In genomic region chr4:103702137-103702536, GRCm38 (mm10) we compare ENCODE assay signal across 10 mouse cellular contexts.
DNase-seq lines count a peak whose midpoint lies in the region; ATAC-seq lines count a peak whose summit lies in the region.
"Had no signal": no experiment of that assay in that cellular context is flagged by ENCODE, and none has a peak within 500 bp of the region (broad histone marks: within the 10 kb centered on the region; RNA-seq: fewer than 3 reads in every experiment).

No protein-coding gene starts in this region.

- no peak overlapping the region for H3K4me2 ChIP-seq in kidney, embryonic 16.5 days (replicated peaks; ENCODE audit: low read depth, low read length)
- no peak overlapping the region for H3K4me2 ChIP-seq in midbrain, embryonic 16.5 days (ENCODE audit: low read length)
- H3K4me2 ChIP-seq: limb, embryonic 12.5 days had no signal

- intact Hi-C loops in gastrocnemius, postnatal 36 days (cut with DNase I): no loop called here

- WGBS in kidney, embryonic 16.5 days: 39% methylated on average over 3 of the region's 3 CpGs
- WGBS in embryonic facial prominence, embryonic 10.5 days: 59% methylated on average over 3 of the region's 3 CpGs
- WGBS in midbrain, embryonic 16.5 days: 68% methylated on average over 3 of the region's 3 CpGs

- H3K27me3 ChIP-seq in kidney, embryonic 16.5 days (ENCODE audit: insufficient read depth, low read length): no peaks in the 10 kb centered on the region
- 0 out of 2 replicates have a peak, but pooled peaks cover 3% of the 10 kb centered on the region for H3K27me3 ChIP-seq in embryonic facial prominence, embryonic 10.5 days (replicated peaks; ENCODE audit: low read depth, poor library complexity, severe bottlenecking)
- no peaks in the 10 kb centered on the region for H3K27me3 ChIP-seq in midbrain, embryonic 16.5 days (ENCODE audit: control insufficient read depth, insufficient read depth, low read depth, low read length)

- no peak overlapping the region for H3K9ac ChIP-seq in kidney, embryonic 16.5 days (replicated peaks; ENCODE audit: low read length)
- H3K9ac ChIP-seq in midbrain, embryonic 16.5 days (ENCODE audit: low read depth, low read length): no peak overlapping the region
- H3K9ac ChIP-seq: limb, embryonic 12.5 days had no signal

- no peaks in the 10 kb centered on the region for H3K36me3 ChIP-seq in kidney, embryonic 16.5 days (ENCODE audit: insufficient read depth, low read length)
- H3K36me3 ChIP-seq in embryonic facial prominence, embryonic 10.5 days (replicated peaks): no peaks in the 10 kb centered on the region
- H3K36me3 ChIP-seq in midbrain, embryonic 16.5 days (ENCODE audit: control insufficient read depth, insufficient read depth, low read length): no peaks in the 10 kb centered on the region
- H3K36me3 ChIP-seq: limb, embryonic 12.5 days had no signal

- H3K4me1 ChIP-seq in kidney, embryonic 16.5 days (ENCODE audit: insufficient read depth, low read length): no peaks in the 10 kb centered on the region
- 0 out of 2 replicates have a peak, but pooled peaks cover 2% of the 10 kb centered on the region for H3K4me1 ChIP-seq in embryonic facial prominence, embryonic 10.5 days
- H3K4me1 ChIP-seq in midbrain, embryonic 16.5 days (ENCODE audit: control insufficient read depth, insufficient read depth, low read length): peaks cover 20% of the 10 kb centered on the region
- H3K4me1 ChIP-seq: limb, embryonic 12.5 days had no signal

- peak; percentile 36 to 59 for DNase-seq in cerebellum, postnatal 10 days
- no peak for DNase-seq in cerebellum, postnatal 4 days (ENCODE audit: low spot score in 2 of 2)
- DNase-seq in kidney, adult 9 months: peak; percentile 27
- DNase-seq in R1 (ENCODE audit: low read depth, low spot score): peak; percentile 42
- DNase-seq in embryonic facial prominence, embryonic 10.5 days (ENCODE audit: low spot score): peak; percentile 12
- DNase-seq in gastrocnemius, postnatal 36 days: no peak

- no peaks in the 10 kb centered on the region for H3K9me3 ChIP-seq in kidney, embryonic 16.5 days (ENCODE audit: low read length)
- no peaks in the 10 kb centered on the region for H3K9me3 ChIP-seq in embryonic facial prominence, embryonic 10.5 days
- H3K9me3 ChIP-seq in midbrain, embryonic 16.5 days (replicated peaks; ENCODE audit: control insufficient read depth, low read length, poor library complexity, severe bottlenecking): no peaks in the 10 kb centered on the region
- H3K9me3 ChIP-seq: limb, embryonic 12.5 days had no signal

- H3K4me3 ChIP-seq in kidney, embryonic 16.5 days (ENCODE audit: low read length): no peak overlapping the region
- H3K4me3 ChIP-seq in embryonic facial prominence, embryonic 10.5 days: no peak overlapping the region
- H3K4me3 ChIP-seq in midbrain, embryonic 16.5 days (ENCODE audit: low read depth, low read length): no peak overlapping the region
- H3K4me3 ChIP-seq: limb, embryonic 12.5 days had no signal

- no peak overlapping the region for H3K27ac ChIP-seq in kidney, embryonic 16.5 days (ENCODE audit: low read length)
- H3K27ac ChIP-seq in embryonic facial prominence, embryonic 10.5 days (replicated peaks): no peak overlapping the region
- H3K27ac ChIP-seq in midbrain, embryonic 16.5 days (ENCODE audit: low read length): no peak overlapping the region
- H3K27ac ChIP-seq: limb, embryonic 12.5 days had no signal

- no peak for ATAC-seq in kidney, embryonic 16.5 days (ENCODE audit: low FRiP score, low TSS enrichment)
- ATAC-seq in midbrain, embryonic 16.5 days: no peak
- ATAC-seq: CD4-positive, CD25-positive, alpha-beta regulatory T cell, adult 4 months had no signal

Comparison
In these comparisons a context has a peak if more than half of its experiments do, and no peak if none do; other contexts are left out.
1. DNase-seq: peak in cerebellum, postnatal 10 days (2 of 2), kidney, adult 9 months (single experiment), R1 (single experiment) and embryonic facial prominence, embryonic 10.5 days (single experiment); none in cerebellum, postnatal 4 days (0 of 2) and gastrocnemius, postnatal 36 days (0 of 2).